Mouse (Mus musculus) urinary bladder, adult 2 months (tissue): ENCODE results near the gene Eps8l1. TPM values are rescaled to one million over a fixed set of nuclear protein-coding genes. Genes with fewer than 3 reads are reported as not detected.
"Not testable (repeated sequence)": the region's sequence is repeated elsewhere in the genome, so short reads cannot be mapped to it uniquely, and the experiment has no call there.

Experiments used
- DNase-seq: peaks from one replicate; pipeline ENCODE4 v3.0.0; 2022; ENCODE audit warnings: low spot score
- polyA plus RNA-seq: library from polyadenylated mRNA; depleted of rRNA; stranded (reverse); fragments of >200 nt; gene quantifications from 2 replicates; pipeline ENCODE4 v1.2.3, GENCODE M21; 2012

Eps8l1 gene
- polyA plus RNA-seq, 1 experiment: 19.2 TPM

DNA sequence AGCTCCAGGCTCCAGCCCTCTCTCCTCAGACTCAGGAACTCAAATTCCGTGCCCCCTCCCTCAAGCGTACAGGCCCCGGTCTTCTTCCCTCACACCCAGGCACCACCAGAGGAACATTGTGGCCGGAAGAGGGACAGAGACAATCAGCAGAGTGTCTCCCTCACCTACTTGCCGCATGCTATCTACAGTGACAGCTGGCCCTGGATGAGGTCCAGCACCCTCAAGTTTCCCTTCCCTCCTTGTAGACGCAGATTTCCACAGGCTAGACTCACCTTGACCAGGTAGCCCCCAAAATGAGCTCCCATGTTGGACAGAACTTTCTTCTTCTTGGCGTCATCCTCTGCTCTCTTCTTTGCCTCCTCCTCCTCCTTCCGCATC lies 48.3 kb downstream of the Eps8l1 start:
- DNase-seq: no peak

DNA sequence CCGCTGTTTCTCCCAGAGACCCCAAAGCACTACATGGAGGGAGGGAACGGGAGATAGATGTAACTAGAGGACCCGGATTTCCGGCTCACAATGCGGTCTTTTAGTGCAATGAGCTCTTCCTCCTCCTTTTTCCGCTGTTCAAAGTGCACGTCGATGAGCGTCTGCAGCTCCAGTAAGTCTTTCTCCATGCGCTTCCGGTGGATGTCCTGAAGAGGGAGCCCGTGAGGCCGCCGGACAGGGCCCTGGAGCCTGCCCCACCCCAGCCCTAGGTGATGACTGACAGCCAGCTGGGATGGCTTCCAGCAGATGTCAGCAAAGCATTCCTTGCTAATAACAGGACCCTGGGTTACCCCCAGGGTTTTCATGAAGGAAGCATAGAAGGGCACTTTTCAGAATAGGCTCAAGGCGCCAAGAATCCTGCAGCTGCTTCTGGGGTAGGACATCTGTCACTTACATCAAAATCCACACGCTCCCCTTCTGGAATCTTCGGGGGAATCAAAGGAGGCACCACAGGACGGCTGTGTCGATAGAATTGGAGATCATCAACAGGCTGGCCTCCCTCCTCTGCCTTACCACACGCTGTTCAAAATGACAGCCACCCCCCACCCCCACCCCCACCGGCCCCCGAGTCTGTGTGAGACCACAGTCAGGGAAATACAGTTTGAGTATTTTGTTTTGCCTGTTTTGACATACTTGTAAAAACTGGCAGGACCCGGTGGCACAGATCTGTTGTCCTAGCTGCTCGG lies 49.6 kb downstream of the Eps8l1 start:
- DNase-seq: no peak

DNA sequence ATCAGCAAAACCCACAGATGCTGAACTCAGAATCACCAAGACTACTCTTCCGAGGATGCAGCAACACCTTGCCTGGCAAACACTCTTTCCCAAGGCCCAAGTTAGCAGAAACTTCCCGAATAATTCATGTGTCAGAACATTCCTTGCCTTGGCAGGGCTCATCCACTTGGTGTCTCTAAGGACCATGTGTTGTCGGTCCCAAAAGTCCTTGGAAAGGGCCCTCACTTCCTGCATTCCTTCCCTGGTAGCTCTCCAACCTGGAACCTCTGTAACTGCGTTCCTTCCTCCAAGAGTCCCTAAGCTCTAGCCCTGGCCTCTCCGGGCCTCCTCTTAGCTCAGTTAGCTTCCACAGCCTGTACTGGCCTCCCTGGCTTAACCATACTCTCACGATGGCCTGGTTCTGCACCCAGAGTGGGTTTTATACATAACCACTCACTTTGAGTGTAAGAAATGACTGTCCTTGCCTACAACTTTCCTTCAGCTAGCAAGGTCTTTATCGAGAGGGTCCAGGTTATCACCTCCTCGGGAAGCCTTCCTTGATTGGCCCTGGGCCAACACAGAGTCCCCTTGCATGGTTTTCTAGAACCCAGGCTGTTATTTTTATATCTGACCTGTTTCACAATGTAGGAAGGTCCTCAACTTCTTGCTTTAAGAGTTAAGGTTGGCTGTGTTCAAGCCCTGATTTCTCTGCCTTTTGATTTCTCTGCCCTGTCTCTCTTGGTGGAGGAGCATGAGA lies 51.2 kb downstream of the Eps8l1 start:
- DNase-seq: no peak

DNA sequence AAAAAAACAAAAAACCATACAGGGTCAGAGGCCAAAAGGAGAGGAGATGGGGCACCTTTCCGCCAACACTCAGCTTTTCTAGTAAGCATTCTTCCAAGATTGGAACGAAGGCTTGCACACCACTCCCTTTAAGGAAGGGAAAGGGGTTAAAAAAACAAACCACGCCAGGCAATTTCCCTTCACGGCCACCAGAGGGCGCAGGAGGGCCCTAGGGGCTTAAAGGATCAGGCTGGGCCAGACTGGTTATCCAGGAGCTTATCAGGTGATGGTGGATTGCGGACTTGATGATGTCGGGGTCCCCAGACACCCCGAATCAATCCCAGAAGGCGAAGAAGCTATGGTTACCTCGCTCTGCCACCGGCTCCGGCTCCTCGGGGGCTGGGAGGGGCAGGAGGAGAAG lies 52.8 kb downstream of the Eps8l1 start:
- DNase-seq: no peak

DNA sequence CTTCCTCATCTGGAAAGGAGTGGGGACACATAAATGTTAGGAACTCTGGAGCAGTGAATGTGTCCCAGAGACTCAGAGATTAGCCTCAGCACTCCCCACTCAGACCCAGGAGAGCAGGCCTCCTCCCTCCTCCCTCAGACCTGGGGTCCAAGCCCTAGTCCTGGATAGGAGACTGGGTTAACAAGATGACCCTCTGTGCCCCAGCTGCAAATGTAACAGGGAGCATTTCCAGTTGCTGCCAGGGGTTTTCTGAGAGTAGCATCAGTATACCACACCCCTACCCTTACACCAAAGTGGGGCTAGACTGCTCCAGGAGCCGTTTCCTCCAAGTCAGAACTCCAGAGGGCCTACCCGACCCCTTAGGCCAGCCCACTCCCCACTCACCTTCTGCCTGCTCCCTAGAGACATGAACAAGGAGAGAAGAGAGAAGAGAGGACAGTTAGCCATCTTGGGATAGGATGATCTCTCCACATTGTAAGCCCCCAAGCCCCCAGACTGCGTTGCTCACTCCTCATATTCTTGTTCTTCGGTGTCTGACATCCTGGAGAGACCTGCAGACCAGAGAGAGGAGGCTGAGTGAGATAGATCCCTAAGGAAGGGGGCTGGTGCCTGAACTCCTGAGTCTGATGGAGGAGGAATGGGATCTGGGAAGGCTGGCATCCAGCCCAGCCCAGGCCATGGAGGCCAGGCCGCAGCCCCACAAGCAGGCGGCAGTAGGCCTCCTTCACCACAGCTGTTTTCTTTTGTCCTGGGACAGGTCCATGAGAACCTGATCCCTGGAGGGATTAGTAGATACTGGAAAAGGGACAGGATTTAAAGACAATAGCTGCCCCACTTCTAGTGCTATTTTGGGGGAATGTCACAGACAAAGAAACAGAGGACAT lies 53.6 kb downstream of the Eps8l1 start:
- DNase-seq: no peak

DNA sequence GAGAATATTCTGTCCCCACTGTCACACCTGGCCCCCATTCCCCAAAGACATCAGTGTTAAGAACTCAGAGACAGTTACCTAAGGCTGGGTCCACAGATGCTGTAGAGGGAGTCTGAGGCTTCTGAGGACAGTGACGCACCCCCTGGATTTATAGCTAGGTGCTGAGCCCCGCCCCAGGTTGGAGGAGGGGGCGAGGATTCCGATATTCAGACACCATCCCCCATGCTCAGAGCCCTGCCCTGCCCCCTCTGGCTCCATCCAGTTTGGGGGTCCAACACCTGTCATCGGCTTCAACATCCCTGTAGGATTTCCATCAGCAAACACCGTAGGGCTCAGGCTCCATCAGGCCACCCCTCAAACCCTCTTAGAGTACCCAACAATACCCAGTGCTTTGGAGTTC lies 55.4 kb downstream of the Eps8l1 start:
- DNase-seq: no peak

DNA sequence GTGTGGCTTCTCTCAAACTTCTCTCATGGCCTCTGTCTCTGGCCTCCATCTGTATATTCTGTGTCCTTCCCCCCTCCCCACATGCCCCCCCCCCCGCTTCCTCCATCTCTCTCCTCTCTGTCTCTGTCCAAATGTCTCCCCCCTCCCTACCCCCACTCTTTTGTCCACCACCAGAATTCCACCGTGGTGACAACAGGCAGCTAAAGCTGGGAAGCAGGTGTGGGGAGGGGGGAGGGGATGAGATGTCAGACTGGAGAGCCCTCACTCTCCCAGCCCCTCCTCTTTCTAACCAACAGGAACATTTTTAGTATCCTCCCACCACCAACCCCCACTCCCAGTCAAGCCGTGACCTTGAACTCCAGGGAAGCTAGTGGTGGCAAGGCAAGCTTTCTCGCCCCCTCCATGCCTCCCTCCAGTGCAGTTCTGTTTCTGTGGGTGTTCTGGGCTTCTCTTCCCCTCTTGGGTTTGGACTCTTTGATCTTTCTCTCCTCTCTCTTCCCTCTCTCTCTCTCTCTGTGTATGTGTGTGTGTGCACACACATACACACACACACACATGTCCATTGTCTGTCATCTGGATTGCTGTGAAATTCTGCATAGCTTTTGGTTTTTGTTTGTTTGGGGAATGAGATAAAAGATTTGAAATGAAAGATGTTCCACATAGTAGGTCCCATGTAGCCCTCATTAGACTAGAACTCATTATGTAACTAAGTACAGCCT lies 56.0 kb downstream of the Eps8l1 start, which contains the start of gene Tnnt1:
Gene Tnnt1 (minus strand): TSS at position 51 of the 719 bp plus-strand sequence.
- DNase-seq: no peak

DNA sequence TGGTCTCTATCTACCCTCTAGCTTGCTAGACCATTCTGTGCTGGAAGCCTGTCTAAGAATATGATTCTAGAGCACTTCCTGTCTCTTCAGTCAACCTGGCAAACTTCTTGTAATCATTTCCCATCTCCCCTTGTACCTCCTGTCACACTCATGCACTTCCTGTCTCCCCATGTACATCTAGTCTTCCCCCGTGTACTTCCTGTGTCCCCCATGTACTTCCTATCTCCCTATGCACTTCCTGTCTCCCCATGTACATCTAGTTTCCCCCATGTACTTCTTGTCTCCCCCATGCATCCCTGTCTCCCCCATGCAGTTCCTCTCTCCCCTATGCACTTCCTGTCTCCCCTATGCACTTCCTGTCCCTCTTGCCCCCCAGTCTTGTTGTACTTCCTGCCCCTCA lies 58.0 kb downstream of the Eps8l1 start:
- no peak for DNase-seq

DNA sequence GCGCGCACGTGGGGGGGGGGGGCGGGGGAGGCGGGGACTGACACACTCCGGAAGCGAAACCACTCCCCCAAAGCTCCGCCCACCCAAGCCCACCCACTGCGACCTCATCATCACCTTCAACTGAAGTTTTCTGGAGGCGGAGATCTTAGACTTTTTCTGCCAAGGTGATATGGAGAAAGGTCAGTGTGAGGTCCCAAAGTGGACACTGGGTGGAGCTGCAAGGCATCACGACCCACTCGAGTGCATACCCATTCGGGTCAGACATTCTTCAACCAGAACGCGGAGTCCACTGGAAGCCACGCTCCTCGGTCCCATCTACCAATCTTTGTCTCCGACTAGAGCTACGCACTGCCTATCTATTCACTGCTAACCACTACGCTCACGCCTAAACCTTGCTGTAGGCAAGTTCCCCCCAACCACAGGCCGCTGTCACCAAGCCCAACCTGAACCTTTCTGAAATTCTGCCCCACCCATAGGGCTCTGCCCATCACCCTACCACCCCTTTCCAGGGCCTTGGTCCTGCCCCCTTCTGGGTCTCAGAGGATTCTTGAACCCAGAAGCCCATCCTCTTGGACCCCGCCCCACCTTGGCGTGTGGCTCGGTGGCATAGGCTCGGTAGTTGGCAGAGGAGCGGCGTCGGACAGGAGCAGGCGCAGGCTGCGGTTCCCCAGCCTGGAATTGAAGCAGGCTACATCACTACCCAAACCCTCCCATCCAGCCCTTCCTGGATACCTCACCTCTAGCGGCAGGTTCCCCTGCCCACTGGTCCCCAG lies 60.9 kb downstream of the Eps8l1 start:
- DNase-seq: no peak

DNA sequence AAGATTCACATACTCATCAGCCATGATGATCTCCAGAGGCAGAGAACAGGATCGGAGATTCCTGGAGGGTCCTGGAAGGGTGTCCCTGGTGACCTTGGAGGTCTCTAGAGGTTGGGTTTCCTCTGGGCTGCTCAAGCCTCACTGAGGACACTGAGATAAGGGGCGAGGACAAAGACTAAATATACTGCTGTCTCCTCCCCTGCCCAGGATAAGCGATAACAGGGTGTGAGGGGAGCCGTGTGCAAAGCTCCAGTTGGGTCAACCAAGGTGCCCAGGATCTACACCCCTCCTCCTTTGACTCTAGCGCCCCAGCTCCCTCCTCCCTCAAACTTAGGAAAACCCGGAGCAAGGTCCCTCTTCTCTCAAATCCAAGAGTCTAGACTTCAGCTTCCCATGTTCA lies 61.8 kb downstream of the Eps8l1 start:
- DNase-seq: no peak

DNA sequence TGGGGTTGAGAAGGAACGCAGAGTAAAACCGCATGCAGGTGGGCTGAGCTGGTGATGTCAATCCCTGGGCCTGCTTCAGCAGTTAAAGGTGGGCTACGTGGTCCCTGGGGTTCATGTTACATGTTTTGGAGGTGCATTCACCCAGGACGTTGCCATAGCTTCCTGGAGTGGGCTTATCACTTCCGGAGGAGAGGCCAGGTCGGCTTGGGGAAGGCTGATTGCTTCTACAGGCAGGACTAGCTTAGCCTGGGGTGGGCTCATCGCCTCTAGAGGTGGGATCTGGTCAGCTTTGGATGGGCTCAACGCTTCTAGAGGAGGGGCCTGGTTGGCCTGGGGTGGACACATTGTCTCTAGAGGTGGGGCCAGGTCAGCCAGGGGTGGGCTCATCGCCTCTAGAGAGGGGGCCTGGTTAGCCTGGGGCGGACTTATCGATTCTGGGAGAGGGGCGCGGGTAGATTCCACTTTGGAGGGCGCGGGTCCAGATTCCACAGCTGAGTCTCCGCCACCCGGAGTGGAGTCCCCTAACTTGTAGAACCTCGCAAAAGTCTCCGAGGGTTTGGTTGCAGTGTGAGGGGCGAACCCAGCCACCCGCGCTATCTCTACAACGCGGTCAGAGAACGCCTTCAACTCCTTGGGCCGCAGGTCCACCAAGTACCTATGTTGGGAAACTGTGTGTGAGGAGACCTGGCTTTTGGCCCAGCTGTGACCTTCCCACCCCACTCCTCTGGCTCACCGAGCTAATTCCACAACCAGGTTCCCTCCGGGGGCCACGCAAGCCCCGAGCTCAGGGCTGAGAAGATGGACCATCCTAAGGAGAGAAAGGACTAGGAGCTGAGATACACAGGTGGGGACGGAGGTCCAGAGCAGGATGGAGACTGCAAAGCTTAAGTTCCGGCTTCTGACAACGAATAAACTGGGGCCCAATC lies 63.0 kb downstream of the Eps8l1 start:
- no peak for DNase-seq

DNA sequence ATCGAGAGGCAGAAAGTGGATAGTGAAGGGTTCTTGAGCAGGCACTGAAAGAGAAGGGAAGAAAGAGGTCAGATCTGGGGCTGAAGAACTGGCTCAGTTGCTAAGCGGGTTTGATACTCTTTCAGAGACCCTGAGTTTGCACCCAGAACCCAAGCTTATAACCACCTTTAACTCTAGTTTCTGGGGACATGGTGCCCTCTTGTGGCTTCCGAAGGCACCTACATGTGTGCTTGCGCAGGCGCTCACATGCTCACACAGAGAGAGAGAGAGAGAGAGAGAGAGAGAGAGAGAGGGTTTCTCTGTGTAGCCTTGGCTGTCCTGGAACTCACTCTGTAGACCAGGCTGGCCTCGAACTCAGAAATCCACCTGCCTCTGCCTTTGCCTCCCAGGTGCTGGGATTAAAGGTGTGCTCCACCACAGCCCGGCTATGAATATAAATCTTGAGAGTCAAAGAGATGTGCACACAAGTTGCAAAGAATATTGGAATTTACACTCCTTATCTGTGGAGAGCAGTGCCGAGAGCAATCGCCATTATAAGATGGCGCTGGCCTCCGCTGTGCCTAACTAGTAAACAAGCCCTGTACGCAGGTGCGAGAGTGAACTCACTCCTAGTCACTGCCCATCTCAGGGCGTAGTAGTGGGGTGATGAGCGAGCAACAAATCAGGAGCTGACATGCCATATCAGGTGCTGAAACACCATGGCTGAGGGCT lies 63.9 kb downstream of the Eps8l1 start, which contains the start of gene Tnni3:
Gene Tnni3 (minus strand): TSS at position 18 of the 711 bp plus-strand sequence.
- not testable (repeated sequence) for DNase-seq

DNA sequence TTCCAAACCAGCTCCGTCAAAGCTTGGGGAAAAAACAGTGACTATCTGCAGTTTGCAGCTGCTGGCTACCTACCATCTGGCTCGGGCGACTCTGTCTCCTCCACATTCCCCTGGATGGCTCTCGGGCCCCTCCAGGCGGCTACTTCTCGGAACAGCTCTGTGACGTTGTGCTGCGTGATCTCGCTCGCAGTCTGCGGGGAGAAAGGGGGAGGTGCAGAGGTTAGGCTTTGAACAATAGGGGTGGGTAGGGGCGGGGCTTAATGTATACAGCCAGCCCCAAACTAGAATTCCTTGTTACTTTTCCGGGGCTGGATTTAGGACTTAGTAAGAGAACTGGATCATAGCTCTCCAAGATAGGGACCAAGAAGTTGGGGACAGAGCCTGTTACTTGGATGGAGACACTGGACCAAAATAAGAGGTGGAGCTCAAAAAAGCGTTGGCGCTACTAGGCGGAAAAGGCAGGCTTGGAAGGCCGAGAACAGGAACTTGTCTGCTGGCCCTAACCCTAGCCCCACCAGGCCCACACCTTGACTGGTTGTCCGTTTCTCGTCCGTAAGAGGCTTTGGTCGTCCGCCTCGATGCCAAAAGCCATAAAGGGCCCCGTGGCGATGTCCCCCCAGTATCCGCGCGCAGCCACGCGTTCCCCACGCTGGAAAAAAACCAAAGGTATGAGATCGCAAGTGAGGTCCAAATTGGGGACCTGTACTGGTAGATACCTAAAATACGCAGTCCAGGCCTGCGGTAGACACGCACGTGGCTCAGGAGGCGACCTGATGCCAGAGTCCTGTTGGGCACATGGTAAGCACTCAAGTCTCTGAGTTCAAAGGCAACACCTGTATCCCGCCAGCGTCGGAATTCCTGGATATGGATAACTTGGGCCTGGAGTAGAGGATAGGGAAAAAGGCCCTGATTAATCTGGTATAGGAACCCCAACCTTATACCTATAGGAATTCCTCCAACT lies 66.1 kb downstream of the Eps8l1 start:
- peak; percentile 38 for DNase-seq

DNA sequence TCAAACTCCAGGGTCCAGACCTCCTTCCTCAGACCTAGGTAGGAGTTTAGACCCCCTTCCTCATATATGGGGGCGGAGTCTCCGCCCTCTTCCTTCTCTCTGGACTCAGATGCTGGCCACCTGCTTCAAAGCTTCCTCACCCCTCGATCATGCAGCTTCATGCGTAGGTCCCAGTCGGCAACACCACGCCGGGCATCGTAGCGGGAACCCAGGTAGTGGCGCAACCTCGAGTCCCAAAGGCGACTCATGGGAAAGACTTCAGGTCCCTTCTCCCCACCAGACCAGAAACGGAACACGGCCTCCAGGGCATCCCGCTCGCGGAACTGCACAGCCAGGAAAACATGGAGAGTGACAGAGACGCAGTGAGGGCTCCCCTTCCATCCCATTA lies 66.8 kb downstream of the Eps8l1 start:
- no peak for DNase-seq
